Mouse (Mus musculus): ENCODE results near the gene Zbtb40.

Gene Zbtb40

GRCm38 (mm10) chr4:136970939-136971338 lies 77.7 kb downstream of the Zbtb40 start:
- DNase-seq, result peak; percentile 10 to 21

DNA sequence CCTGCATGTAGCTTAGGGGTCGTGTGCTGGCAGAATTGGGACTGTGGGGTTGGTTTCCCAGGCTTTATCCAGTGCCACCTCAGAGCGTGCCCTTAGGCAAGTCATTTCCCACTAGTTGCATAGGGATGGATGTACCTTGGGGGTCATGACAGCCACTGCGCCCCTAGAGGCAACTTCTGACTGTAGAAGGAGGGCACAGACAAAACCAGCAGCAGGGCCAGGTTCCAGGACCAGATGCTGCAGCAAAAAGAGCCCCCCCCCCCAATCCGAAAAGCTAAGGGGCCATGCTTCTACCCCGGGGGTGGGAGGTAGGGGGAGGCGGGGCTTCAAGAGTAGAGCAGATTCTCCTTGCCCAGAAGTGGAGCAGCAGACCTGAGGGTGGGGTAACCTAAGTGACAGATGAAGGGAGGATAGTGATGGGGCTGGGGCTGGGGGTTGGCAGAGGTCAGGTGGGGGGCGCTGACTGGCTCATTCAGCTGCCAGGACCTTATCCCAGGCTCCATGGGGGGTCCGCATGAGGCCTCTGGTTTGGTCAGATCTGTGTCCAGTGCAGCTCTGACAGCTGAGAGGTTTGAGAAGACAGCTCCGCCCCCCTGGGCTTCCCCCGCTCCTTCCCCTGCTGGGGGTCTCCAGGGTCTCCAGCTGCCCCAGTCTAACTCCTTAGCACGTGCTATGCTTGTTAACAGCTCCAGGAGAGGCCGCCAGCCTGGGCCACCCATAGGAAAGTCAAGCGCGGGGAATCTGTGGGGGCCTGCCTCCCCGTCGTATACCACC lies 78.9 kb downstream of the Zbtb40 start:
- DNase-seq, result no peak

DNA sequence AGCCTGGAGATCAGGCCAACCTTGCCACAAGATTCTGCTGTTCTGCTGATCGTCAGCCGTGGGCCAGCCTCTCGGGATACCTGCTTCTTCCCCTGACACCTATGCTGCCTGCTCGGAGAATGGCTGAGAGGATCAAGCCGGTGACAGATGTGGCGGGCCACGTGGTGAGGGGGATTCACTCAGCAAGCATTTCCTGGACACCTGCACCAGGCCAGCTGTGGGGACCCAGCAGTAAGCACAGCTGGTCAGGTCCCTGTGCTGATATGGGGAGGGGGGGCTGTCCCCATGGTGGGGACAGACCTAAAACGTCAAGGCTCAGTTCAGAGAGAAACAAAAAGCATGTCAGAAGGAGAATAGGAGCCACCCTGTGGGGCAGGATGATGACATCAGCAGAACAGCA lies 79.5 kb downstream of the Zbtb40 start:
- peak in 1 of 2 experiments; percentile 6 for DNase-seq

DNA sequence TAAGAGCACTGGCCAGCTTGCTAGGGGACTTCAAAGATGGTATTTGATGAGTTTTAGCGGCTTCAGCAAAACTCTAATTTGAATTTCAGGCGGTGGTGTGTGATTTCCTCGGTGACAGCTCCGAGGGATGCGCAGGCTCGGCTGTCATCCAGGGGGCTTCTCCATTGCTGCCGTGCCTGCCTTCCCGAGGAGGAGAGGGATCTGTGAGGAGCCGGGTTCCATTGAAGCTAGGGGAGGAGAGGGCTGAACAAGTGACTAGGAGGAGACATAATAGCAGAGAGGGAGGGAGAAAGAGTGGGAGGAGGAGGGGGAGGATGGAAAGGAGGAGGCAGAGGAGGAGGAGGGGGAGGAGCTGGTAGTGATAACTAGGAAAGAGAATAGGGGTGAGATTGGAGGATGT lies 81.1 kb downstream of the Zbtb40 start:
- DNase-seq, result no peak

- no peak for DNase-seq
Measured at GRCm38 (mm10) chr4:136966493-136967390, 81.9 kb downstream of the Zbtb40 start.

GRCm38 (mm10) chr4:136964990-136965421 lies 83.6 kb downstream of the Zbtb40 start:
- no peak for DNase-seq

GRCm38 (mm10) chr4:136962447-136962846 lies 86.2 kb downstream of the Zbtb40 start:
- DNase-seq, result no peak

DNA sequence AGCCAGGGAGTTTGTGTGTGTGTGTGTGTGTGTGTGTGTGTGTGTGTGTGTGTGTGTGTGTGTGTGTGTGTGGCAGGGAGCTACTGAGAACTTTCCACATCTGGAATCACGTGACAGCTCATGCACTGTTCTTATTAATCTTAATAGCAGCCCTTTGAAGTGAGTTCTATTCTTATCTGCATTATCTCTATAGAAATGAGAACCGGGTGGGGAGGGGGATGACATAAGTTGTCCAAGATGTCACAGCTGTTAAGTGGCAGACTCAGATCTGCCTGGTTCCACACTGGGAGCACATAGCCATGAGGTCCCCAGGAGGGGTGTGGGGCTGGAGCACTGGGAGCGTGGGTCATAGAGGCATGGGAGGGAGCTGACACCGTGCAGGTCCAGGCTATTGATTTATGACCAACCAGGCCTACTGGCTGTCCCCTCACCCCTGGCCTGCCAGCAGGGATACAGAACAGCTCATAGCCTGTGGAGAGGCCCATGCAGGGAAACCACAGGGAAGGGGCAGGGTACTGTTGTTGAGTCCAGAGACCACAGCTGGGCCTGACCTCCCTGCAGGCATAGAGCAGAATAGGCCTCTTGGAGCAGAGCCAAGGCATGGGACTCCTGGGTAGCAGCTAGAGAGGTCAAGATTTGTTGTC lies 86.8 kb downstream of the Zbtb40 start:
- no peak for DNase-seq

- DNase-seq, result no peak
Measured at GRCm38 (mm10) chr4:136960581-136960980, 88.0 kb downstream of the Zbtb40 start.

- DNase-seq, result no peak
Measured at GRCm38 (mm10) chr4:136960068-136960467, 88.5 kb downstream of the Zbtb40 start.

DNA sequence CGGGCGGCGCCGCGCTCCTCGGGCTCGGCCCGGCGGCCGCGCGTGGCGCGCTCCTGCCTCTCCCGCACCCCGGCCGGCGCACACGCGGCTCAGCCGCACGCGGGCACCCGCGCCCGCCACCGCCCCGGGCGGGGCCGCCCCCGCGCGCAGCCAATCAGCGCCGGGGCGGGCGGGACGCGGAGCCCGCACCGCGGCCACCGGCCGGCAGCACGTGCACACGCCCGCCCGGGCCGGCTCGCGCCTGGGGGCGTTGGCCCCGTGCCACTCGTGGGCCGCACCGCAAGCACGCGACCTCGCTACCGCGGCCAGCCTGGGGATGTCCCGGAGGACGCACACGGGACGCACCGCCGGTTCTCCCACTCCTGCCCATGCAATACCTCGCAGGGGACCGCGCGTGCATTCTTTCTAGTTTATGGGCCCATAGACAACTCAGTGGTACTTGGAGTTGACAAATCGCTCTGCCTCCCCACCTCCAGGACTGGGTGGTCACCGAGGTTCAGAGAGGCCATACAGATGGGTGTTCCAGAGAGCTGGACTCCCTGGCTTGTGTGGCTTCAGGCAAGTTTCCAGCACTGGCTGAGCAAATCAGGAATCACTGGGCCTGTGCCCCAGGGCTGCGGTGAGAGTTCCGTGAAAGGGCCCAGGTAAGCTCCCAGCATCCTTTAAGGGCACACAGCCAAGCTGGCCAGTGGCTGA lies 91.7 kb downstream of the Zbtb40 start, which contains the start of gene Epha8:
Gene Epha8 (minus strand): TSS at position 66 of the 696 bp plus-strand sequence.
- DNase-seq, result no peak

DNA sequence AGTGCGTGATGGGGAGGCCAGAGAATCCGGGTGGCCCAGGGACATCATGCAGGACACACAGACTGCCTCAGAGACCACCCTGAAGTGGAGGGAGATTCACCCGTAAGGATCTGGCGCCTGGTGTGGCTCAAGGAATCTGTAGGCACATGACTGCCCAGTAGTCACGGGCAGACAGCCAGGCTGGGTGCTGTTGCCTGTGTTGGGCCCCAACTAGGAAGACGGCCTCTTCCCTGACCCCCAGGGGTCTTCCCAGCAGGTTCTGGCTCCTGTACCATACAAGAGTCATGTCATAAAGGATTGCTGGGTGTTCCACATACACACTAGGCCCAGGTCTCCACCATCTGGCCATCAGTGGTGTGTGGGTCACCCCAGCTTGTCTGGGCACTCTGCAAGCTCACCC lies 94.0 kb downstream of the Zbtb40 start:
- DNase-seq, result no peak

DNA sequence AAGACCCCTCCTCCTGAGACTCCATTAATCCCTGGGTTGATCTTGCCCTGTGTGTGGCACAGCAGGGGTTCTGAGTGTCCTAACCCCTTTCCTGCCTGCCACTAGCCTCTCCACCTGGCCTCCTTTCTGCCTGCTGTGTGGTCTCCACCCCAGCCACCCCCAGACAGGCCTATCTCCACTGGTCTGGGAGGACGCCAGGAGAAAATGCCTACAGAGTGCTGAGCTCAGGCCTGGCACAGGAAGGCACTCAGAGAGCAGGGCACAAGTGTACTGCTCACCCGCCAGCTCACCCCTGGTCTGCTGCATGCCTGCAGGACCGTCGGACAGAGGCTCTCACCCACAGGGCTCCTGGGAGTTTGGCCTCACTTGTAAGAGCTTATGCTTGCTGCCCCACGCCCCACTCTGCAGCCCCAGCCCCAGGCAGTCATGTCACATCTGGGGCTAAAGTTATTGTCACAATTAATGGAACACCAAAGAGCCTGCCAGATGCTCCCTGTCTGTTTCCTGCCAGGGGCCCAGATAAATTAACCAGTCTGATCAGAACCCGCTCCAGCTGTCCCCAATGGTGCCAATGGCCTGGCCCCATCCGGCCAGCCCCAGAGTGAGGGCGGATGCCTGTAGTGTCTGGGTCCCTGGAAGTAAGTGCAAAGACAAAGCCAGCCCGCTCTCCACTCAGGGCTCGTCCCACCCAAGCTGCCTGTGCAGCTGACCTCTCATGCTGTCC lies 99.2 kb downstream of the Zbtb40 start:
- DNase-seq, result no peak

DNA sequence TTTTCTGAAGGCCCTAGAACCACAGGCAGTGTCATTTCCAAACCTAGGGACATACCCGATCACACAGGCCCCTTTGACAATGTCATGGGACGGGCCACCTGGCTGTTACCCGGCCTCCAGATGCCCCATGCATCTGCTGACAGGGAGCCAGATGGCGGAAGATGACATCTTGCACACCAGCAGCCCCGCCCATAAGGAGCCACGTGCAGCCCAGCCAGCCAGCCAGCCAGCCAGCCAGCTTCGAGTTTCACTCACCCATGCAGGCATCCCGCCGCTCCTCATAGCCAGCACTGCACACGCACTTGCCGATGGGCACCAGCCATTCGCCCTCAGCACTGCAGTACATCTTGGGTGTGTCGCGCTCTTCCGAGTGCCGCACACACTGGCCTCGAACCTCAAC lies 103.2 kb downstream of the Zbtb40 start:
- no peak for DNase-seq

GRCm38 (mm10) chr4:136944558-136945350 lies 103.8 kb downstream of the Zbtb40 start:
- DNase-seq, result no peak

DNA sequence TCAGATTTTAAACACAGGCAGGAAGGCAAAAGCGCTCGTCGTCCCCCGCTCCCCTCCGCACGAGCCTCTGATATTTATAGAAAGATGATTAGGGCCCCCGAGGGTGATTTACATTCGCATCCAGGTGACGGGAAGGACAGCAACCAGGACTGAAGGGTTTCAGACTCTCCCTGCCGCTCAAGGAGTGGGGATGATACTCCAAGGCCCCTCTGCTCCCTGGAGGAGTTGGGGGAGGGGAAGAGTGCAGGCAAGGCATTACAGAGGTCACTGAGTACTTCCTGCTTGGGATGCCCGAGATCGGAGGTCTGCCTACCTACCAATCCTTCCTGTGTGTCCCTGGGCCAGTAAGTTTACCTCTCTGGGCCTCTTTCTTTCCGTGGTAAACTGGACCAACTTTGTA lies 105.4 kb downstream of the Zbtb40 start:
- DNase-seq, result no peak

DNA sequence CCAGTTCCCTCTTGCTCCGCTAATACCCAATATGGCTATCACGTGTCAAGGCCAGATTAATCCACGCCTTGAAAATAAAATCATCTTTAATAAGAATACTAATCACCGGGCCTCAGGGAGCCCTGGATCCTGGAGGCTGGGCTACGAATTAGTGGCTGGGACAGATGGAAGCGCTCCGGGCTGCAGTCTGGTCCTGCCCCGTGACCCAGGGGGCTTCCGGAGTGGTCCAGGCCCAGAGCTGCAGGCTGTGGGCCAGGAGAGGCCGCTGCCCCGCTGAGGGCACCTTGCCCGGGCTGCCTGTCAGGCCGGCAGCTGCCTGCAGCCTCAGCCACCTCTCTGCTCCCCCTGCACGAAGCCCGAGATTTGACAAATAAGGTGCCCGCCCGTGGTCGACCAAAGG lies 105.8 kb downstream of the Zbtb40 start:
- DNase-seq, result no peak

DNA sequence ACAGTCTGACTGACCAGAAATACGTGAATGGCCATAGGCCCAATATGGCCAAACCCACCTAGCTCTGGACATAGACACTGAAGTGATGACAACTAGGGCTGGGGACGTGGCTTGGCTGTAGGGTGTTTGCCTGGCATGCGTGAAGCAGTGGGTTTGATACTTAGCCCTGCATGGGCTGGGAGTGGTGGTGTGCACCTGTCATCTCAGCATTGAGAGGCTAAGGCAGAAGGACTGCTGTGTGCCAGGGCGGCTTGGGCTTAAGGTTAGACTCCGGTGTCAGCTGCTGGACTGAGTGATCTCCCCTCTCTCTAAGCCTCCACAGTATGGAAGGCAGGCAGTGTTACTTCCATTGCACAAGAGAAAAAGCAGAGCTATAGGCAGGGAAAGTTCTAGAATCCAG lies 110.7 kb downstream of the Zbtb40 start:
- no peak for DNase-seq

- no peak for DNase-seq
Measured at GRCm38 (mm10) chr4:136937344-136937743, 111.3 kb downstream of the Zbtb40 start.

DNA sequence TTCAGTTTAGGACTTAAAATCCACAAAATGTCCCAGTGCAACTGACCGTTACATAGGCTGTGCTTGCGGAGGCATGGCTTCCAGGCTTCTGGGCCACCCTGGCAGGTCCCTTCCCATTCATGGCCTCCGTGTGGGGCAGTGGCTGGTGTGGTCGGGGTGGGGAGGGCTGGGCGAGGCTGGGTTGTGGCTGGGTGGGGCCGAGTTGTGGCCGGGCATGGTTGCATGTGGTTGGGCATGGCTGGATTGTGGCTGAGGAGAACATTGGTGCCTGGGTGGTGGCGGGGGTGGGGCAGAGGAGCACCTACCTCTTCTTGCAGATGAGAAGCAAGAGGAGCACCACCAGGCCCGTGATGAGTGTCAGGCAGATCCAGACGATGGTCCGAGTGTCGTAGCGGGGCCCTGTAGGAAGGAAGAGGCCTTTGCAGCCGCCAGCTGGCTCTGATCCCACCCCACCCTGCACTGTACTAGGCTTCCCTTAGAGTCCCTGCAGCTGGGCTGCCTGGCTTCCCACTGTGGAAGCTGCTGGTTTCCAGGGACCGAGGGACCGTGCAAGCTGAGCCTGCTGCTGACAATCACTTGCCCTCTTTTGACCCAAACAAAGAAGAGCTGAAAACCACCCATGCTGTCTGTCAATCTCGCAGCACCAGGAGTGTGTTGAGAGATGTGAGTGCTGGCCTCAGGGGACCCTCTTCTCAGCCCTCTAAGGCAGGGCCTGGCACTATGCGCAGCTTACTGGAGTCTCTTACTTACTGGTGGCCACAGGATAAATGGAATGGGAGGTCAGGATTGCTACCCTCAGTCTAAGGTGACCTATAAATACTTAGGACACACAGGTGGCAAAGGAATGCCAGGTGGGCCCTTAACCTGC lies 113.6 kb downstream of the Zbtb40 start:
- DNase-seq, result no peak
